Mouse (Mus musculus) ES-CJ7 (cell line): ENCODE measurements around the gene Mis18a.

Source experiments
- DNase-seq: peaks from one replicate; pipeline ENCODE4 v3.0.0; 2011; ENCODE audit warnings: low read depth, low spot score

Mis18a gene

DNA sequence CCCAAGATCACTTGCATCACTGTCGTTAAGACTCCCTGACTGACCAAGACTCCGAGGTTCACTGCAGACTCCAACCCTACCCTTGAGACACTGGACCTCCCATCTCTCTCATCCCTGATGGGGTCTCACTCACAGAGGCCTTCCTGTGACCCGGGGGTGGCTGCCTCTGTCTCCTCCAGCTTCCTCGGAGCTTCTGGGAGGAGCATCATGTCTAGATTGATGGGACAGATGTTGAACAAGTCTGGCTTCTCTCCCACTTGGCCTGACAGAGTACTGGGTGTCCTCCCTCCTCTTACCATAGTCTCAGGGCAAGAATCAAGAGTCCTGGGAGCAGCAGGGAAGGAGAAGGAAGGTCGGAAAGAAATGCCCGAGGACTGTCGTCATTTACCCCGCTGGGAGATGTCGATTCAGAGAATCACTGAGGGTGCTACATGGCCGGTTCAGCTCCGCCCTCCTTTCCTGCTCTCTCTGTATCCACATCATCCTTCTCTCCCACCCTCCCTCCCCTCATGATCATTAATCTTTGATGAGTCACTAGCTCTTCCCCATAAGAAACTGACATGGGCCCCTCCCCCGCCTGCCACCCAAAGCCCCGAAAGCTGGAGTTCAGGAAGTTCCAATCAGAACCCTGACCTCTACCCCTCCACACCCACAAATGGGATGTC, 22.9 kb downstream of the Mis18a start:
- no peak for DNase-seq

DNA sequence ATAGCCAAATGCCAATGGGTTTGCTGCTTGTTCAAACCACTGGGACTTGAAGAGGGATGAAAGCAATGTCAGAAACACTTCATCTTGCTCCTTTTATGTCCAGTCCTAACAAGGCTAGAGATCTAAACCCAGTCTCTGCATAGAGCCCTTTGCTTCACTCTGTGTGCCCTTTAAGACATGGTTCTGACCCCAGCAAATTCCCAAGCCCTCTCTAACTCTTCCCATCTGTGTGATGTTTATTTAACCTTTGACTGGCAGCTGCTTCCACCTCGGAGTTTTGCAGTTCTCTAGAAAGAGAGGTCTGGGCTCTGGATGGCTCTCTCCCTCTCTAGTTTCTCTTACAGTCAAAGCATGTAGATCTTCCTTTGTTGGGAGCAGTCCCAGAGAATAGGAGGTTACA, 23.6 kb downstream of the Mis18a start:
- DNase-seq: no peak

DNA sequence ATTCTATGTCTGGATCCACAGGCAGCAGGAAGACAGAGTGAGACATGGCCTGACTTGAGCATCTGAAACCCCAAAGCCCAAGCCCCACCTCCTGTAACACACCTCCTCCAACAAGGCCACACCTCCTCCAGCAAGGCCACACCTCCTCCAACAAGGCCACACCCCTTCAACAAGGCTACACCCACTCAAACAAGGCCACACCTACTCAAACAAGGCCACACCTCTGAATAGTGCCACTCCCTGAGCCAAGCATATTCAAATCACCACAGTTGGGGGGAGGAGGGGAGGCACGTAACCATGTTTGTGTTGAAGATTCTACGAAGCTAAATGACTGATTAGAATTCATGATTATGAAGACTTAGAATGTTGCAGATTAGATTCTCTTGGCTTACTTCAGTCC, 25.7 kb downstream of the Mis18a start:
- DNase-seq: peak; percentile 68

DNA sequence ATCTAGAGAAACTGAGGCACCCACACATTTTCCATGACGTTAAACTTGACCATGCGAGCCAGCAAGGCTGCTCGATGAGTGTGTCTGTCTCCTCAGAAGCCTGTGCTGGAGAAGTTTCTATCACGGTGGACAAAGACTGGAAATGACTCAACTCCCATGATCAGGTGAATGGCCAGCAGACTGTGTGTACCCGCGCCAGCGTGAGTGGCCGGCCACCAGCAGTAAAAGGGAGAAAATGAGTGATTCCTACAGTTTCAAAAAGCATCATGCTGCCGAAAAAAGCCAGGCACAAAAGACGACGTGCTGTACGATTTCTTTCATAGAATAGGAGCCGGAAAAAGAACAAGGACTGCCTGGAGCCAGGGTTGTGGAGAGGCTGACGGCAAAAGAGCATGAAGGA, 27.8 kb downstream of the Mis18a start:
- DNase-seq: no peak

DNA sequence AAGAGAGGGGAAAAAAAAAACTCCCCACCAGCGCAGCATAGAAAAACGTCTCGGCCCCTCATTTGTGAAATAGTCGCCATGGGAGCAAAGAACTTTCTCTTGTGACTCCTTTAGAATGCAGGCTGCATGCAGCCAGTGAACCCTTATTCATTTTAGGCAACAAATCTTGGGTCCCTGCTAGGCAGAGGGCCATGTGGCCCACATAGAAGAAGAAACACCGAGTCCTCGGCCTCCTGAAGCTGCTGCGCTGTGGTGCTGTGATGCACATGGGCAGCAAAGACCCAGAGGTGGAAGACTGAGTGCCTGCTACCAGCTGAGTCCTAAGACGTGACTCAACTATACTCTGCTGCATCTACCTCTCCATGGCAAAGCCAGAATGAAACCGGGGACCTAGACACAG, 30.9 kb downstream of the Mis18a start:
- no peak for DNase-seq

DNA sequence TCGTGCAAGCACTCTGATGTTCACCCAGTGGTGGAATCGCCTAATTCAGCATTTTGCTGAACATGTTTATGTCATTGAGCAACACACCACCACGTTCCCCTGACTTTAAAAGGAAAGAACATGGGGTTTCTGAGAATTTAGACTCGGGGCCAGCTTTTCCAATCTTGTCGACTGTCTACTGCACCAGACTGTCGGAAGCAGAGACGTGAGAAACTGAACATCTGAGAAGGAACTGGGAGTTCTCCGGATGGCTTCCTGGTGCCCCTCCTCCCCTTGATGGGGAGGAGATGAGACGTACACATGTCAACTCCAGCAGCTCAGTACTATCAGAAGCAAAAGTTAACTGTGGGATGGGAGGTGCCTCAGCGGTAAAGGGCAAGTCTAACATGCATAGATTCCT, 32.1 kb downstream of the Mis18a start:
- DNase-seq: no peak

DNA sequence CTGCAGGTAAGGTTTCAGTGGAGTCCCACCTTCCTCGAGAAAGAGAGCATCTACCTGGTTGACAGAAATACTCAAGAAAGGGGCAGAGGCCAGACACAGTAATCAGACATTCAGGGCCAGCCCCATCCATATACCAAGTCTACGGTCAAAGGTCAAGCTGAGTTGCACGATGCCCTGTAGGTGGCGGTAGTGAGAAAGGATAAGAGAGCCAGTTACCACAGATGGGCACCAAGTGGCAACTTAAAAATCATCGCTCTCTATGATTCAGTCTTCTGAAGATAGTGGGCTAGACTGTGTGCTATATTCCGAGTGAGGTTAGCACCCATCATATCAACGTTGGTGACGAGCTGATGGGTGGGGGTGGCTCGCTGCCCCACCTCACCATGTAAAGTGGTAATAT, 32.5 kb downstream of the Mis18a start:
- peak; percentile 86 for DNase-seq

DNA sequence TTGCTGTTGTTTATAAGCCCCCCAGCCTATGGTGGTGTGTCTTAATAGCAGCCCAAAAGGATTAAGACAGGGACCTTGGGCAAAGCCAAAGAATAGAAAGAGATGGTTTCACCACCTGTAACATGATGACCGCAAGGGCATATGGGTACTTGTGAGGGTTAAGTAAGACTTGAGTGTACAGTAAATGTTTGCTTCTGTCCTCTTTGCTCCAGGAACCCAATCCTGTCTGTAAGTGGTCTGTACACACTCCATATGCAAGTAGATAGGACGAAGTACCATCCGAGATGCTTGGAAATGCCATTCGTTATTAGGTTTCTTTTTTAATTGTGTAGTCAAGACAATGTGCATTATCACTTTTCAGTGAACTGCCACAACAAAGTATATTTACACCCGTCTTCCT, 33.6 kb downstream of the Mis18a start:
- DNase-seq: no peak

DNA sequence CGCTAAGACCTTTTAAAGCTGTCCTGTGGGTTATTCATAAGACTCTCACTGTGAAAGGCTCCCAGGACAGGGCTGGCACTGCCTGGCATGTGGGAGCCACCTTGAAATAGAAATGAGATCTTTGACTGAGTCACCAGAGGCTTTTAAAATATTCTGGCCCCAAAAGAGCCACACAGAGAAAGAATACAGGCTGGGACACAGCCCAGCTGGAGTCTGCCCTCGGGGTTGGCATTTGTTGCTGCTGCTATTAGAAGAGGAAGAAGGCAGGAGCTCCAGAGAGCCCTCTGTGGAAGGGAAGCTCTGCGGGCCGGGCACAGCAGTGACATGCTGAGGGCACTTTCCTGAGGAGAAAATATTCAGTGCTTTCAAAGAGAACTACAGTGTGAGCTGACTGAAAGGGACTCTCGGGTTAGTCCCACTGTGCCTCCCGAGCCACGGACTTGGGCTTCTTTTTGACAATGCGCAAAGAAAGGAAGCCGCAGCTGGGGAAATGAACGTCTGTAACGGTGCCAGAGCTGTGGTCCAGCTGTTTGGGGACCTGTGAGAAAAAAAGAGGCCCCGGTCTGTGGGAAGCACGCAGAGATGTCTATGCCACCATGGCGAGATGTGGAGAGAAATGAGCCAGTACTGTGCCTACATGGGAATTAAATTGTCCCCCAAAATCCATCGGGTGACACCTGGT, 34.4 kb downstream of the Mis18a start:
- no peak for DNase-seq

DNA sequence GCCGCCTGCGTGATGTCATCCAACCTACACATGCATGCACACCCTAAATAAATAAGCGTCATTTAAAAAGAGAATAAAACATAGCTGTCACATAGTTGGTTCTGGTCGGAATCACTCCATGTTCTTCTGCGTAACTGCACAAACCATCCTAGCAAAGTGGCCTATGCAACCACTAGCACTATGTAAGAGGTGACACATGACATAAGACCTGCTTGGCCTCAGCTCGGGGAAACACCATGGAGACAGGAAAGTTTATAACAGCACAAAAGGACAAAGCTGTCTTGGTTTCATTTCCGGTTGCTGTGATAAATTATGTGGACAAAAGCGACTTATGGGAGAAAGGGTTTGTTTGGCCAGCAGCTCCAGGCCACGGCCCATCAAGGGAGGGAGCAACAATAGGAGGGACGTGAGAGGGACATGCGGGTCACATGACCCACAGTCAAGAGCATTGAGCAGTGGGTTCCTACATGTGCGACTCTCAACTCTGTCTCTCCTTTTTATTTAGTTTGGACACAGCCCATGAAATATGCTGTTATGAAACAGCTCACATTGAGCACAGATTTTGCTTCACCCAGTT, 39.4 kb downstream of the Mis18a start:
- DNase-seq: no peak

DNA sequence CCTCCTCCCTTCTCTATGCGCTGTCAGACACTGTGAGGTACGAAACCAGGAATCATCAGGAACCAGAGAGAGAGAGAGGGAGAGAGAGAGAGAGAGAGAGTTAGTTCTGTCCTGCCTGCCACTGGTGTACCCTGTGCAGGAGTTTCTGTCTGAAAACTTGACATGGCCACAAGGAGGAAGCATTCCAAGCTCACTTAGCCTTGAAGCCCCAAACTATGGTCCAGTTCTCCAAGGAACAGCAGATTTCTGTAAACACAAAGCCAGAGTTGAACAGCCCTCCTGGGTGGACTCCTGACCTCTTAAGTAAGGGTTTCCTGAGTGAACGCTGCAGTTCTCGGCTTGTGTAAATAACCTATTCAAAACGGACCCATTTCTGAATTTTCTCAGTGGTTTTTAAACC, 40.2 kb downstream of the Mis18a start:
- no peak for DNase-seq

DNA sequence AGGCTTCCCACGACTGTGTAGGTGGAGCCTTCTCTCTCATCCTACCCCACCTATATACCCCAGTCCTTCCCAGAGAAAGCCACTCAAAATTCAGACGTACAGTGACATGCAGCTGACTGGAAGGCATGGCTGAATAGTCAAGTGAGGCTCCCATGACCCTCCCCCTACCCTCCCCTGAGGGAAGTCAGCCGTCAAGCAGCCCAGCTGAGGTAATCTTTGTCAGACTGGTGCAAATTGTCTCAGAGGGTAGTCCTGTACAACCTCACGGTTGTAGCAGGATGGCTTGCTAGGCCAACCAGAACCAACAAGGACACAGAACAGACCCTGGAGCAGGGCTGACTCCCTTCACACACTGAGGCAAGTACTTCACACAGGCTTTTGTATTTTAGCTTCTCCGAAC, 43.1 kb downstream of the Mis18a start:
- no peak for DNase-seq

DNA sequence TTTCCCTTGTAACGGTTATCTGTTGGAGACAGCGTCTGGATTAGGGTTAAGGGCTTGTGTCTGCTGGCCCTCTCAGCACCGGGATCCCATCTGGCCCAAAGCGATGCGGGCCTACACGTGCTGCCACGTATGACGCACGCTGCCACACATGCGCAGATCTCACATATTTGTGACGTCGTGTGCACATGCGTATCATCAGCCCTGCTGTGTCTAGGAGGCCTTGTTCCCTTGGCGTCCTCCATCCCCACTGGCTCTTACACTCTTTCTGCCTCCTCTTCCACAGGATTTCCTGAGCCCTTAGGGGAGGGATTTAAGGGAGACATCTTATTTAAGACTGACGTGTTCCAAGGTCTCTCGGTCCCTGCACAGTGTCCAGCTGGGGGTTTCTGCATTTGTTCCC, 47.2 kb downstream of the Mis18a start:
- no peak for DNase-seq

DNA sequence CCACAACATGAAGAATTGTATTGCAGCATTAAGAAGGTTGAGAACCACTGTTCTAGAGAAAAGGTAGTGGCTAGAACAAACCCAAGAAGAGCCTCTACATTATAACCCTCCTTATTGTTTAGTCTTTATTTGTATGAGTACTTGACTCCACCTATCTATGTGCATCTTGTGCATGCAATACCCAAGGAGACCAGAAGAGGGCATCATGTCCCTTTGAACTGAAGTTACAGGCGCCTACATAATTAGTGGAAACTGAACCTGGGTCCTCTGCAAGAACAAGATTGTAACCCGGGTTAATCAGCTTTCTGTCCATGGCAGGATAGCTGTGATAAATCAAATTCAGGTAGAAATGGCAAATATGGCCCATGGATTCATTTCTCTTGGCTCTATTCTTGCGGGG, 48.4 kb downstream of the Mis18a start:
- peak; percentile 81 for DNase-seq

DNA sequence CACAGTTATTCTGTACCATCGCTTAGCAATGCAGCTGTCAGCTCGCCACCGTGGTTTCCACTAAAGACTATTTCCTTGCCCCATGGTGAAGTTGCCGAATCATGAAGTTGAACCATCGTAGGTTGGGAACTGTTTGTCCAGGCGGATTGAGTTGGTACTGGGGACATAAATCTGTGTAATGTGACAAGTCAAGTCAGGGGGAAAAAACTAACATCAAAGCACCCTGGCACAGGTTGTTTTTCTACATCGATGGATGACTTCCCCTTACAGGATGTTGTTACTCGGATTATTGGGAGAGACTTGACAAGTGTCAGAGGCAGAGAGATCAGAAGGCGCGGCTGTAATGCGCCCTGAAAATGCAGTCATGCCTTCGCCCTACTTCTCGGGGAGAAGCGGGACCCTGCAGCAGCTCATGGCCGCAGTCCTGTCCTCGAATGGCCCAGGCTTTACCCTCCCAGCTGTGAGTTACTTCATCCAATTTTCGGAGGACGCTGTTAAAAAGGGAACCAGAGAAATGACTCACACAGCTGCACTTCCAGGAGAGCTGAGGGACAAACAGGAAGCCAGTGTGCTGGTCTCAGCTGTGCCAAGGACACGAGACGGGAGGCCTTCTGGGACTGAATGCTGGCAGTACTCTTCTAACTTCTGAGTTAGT, 50.2 kb downstream of the Mis18a start:
- no peak for DNase-seq

DNA sequence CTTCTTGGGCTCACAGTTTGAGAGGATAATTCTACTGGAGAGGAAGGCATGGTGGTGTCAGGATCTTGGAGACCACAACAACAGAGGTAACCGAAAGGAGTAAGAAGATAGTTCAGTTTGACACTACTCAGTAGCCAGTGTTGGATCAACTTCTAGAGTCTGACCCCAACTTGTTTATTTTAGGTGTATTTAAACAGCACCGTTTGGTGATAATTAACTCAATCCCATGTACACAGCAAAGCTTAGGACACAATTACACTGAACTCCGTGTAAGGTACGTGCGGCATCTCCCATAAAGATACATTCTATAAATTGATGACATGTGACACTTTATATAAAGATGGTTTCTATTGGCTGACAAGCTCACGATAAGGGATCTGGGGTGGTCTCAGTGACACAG, 52.6 kb downstream of the Mis18a start:
- no peak for DNase-seq

DNA sequence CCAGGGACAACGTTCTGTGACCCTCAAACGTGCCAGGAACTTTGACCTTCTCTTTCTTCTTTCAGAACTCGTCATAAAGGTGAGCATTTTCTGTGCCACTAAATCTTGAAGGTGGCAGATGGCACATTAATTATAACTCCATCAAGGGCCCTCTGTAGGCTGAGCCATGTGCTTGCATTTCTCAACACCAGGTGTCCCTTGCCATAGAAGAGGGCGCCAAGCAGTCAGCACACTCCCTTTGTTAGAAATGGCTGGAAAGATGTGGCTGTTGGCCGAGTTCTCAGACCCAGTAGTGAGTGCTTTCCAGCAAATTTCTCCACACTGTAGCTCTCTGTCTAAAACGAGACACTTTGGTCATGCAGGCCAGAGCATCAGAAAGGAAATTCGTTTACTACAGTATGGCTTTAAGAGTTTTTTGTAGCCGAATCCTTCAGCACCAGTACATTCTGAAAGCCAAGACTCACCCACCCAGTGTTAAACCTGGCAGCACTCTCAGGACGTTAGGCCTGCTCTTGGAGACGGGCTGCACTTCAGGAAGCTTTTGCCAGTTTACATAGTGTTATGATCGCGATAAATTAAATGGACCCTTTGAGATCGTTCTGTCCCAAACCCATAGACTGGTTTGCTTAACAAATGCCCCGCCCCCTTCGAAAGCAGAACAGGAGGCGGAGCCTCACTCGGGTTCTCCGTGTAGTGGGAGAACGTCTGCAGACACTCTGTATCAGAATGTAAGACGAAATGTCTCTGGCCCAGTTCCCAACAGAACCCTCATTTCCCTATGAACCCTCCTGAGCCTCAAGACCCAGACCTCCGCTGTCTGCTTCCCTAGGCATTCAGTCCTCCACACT, 53.5 kb downstream of the Mis18a start:
- peak; percentile 21 for DNase-seq
